Mouse (Mus musculus): ENCODE results near the gene Lrfn1.
"Not testable (repeated sequence)": the region's sequence is repeated elsewhere in the genome, so short reads cannot be mapped to it uniquely, and the experiment has no call there.

Gene Lrfn1

DNA sequence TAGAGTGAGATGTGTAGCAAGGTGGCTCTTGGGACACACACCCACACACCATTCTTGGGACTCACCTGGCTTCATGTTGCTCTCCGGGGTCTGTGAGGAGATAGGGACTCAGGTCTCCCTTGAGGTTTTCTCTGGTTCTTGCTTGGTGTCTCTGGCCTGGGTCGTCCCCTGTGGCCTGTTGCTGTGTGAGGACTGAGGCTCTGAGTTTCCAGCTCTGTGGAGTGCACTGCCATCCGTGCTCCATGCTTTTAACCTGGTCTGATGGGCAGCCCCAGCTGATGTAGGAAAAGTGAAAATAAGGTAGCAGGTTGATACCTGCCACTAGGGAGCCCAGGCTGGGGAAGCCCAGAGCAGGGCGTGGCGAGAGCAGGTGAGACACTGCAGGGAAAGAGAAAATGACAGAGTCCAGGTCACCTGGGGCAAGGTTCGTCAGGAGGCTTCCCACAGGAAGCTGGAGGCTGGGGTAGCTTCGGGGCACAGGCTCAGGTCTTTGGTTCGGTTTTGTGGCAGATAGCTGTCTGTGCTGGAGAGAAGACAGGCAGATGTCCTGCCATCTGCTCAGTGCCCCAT, 58.7 kb downstream of the Lrfn1 start, which contains the start of gene Ifnl2:
TSS of gene Ifnl2 (minus strand) at position 51 of the 570 bp plus-strand sequence.
- in situ Hi-C loops (cut with MboI, MseI) = not testable (repeated sequence)

DNA sequence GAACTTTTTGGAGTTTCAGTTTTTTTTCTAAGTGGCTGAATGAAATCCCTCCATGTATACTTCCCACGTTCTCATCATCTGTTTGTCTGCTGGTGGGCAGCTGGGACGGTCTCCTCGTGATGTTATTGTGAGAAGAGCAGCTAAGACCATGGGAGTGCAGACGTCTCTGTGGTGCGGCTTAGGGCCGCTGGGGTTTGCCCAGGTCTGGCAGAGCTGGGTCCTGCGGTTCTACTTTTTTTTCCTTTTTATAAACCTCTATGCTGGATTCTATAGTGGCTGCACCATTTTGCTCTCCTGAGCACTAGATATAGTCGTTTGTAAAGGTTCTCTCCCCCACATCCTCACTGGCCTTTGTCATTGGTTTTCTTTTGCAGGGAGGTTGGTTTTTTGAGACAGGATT, 59.7 kb downstream of the Lrfn1 start:
- in situ Hi-C loops (cut with MboI, MseI) = no loop called here

All from T-helper 1 cell (primary cell).